Mouse (Mus musculus) kidney, embryonic 15.5 days (tissue): ENCODE results near the gene Tex264. TPM values are rescaled to one million over a fixed set of nuclear protein-coding genes. Genes with fewer than 3 reads are reported as not detected.
"Not testable (repeated sequence)": the region's sequence is repeated elsewhere in the genome, so short reads cannot be mapped to it uniquely, and the experiment has no call there.

ENCODE experiments used
- ATAC-seq: fragments of 200-750 bp; cut with Nextera tagmentation; replicated peaks from 2 replicates; pipeline ENCODE4 v1.8.0; 2017; ENCODE audit warnings: moderate TSS enrichment; ENCODE audit not compliant: low FRiP score
- H3K27ac ChIP-seq: fragments of 300-500 bp; sonication (generic); 2 replicates; pipeline ENCODE4 v1.5.1; 2015; ENCODE audit warnings: mild to moderate bottlenecking, inconsistent platforms
- H3K27me3 ChIP-seq: fragments of 300-500 bp; sonication (generic); 2 replicates; pipeline ENCODE4 v1.6.1; 2015; ENCODE audit warnings: inconsistent platforms
- H3K36me3 ChIP-seq: fragments of 300-500 bp; sonication (generic); 2 replicates; pipeline ENCODE4 v1.6.1; 2015; ENCODE audit warnings: inconsistent platforms
- H3K4me1 ChIP-seq: fragments of 300-500 bp; sonication (generic); 2 replicates; pipeline ENCODE4 v1.6.1; 2015; ENCODE audit warnings: inconsistent platforms
- H3K4me2 ChIP-seq: fragments of 300-500 bp; sonication (generic); 2 replicates; pipeline ENCODE4 v1.6.1; 2015; ENCODE audit warnings: moderate library complexity, mild to moderate bottlenecking, inconsistent platforms
- H3K4me3 ChIP-seq: fragments of 300-500 bp; sonication (generic); replicated peaks from 2 replicates; pipeline ENCODE4 v1.5.1; 2015; ENCODE audit warnings: mild to moderate bottlenecking, inconsistent platforms
- H3K9ac ChIP-seq: fragments of 300-500 bp; sonication (generic); 2 replicates; pipeline ENCODE4 v1.6.1; 2015; ENCODE audit warnings: mild to moderate bottlenecking, inconsistent platforms
- H3K9me3 ChIP-seq: fragments of 300-500 bp; sonication (generic); replicated peaks from 2 replicates; pipeline ENCODE4 v1.6.1; 2016; ENCODE audit warnings: inconsistent platforms
- WGBS: fragments of 180-500 bp; shearing (Covaris S2); methylation state at CpG from one replicate; pipeline ENCODE4 v1.1.7; 2015; ENCODE audit warnings: mixed read lengths; 5-methylcytosine and 5-hydroxymethylcytosine counted together
- polyA plus RNA-seq: library from polyadenylated mRNA; unstranded; fragments of >200 nt; fragmentation: Nextera tagmentation; extraction: Ambion mirVana; gene quantifications from 2 replicates; pipeline ENCODE4 v1.2.1, GENCODE M21; 2015

The Tex264 gene
- polyA plus RNA-seq, 1 experiment from 2014 or later: 65.6 TPM

GRCm38 (mm10) chr9:106627796-106628195, 57.9 kb downstream of the Tex264 start:
- H3K4me1 ChIP-seq, H3K9ac ChIP-seq, H3K4me3 ChIP-seq, ATAC-seq, H3K9me3 ChIP-seq, H3K27ac ChIP-seq, H3K27me3 ChIP-seq, H3K36me3 ChIP-seq, H3K4me2 ChIP-seq: not testable (repeated sequence)
- WGBS: 23% methylated on average over 8 of the region's 8 CpGs

- ATAC-seq: no peak
- no peak within 1 kb of the TSS for H3K4me2 ChIP-seq
- H3K36me3 ChIP-seq: no peaks in the 10 kb centered on the region
- H3K27ac ChIP-seq: no peak within 1 kb of the TSS
- H3K4me1 ChIP-seq: 0 out of 2 replicates have a peak, but pooled peaks cover 3% of the 10 kb centered on the region
- no peaks in the 10 kb centered on the region for H3K9me3 ChIP-seq
- no peaks in the 10 kb centered on the region for H3K27me3 ChIP-seq
- H3K9ac ChIP-seq: no peak within 1 kb of the TSS
- H3K4me3 ChIP-seq: no peak within 1 kb of the TSS
- 84% methylated on average over 2 of the region's 2 CpGs for WGBS
These were observed 59.4 kb downstream of the Tex264 start, which contains the start of gene Iqcf6 for GRCm38 (mm10) chr9:106626282-106626681. Gene Iqcf6 (plus strand): TSS chr9:106626582.

- no peaks in the 10 kb centered on the region for H3K36me3 ChIP-seq
- no peaks in the 10 kb centered on the region for H3K27me3 ChIP-seq
- no peaks in the 10 kb centered on the region for H3K4me1 ChIP-seq
- no peaks in the 10 kb centered on the region for H3K9me3 ChIP-seq
- H3K27ac ChIP-seq: no peak overlapping the region
- no peak overlapping the region for H3K4me2 ChIP-seq
- H3K4me3 ChIP-seq: no peak overlapping the region
- ATAC-seq: no peak
- H3K9ac ChIP-seq: no peak overlapping the region
- 93% methylated on average over 3 of the region's 3 CpGs for WGBS
These were observed 68.2 kb downstream of the Tex264 start for GRCm38 (mm10) chr9:106617496-106617895.

- no peaks in the 10 kb centered on the region for H3K27me3 ChIP-seq
- WGBS: 80% methylated on average over 9 of the region's 9 CpGs
- ATAC-seq: no peak
- no peaks in the 10 kb centered on the region for H3K9me3 ChIP-seq
- H3K27ac ChIP-seq: no peak overlapping the region
- no peak overlapping the region for H3K4me3 ChIP-seq
- no peaks in the 10 kb centered on the region for H3K36me3 ChIP-seq
- no peak overlapping the region for H3K4me2 ChIP-seq
- H3K9ac ChIP-seq: no peak overlapping the region
- H3K4me1 ChIP-seq: no peaks in the 10 kb centered on the region
These were observed 69.4 kb downstream of the Tex264 start for GRCm38 (mm10) chr9:106616306-106616705.

- no peak for ATAC-seq
- Histone ChIP-seq H3K27me3 (no peaks in the 10 kb centered on the region), H3K36me3 (no peaks in the 10 kb centered on the region), H3K4me3 (no peak overlapping the region), H3K4me1 (no peaks in the 10 kb centered on the region), H3K9ac (no peak overlapping the region), H3K9me3 (no peaks in the 10 kb centered on the region), H3K27ac (no peak overlapping the region), H3K4me2 (no peak overlapping the region)
- 26% methylated on average over 3 of the region's 3 CpGs for WGBS
These were observed 71.1 kb downstream of the Tex264 start for GRCm38 (mm10) chr9:106614616-106615015.

- no peak overlapping the region for H3K4me3 ChIP-seq
- H3K27ac ChIP-seq: no peak overlapping the region
- ATAC-seq: no peak
- no peaks in the 10 kb centered on the region for H3K36me3 ChIP-seq
- 63% methylated on average over 2 of the region's 2 CpGs for whole genome bisulfite sequencing
- no peak overlapping the region for H3K4me2 ChIP-seq
- H3K9ac ChIP-seq: no peak overlapping the region
- H3K27me3 ChIP-seq: no peaks in the 10 kb centered on the region
- H3K9me3 ChIP-seq: no peaks in the 10 kb centered on the region
- no peaks in the 10 kb centered on the region for H3K4me1 ChIP-seq
These were observed 71.8 kb downstream of the Tex264 start for GRCm38 (mm10) chr9:106613951-106614350.

- no peak for ATAC-seq
- no peaks in the 10 kb centered on the region for H3K36me3 ChIP-seq
- H3K4me1 ChIP-seq: no peaks in the 10 kb centered on the region
- H3K27ac ChIP-seq: no peak overlapping the region
- WGBS: 82% methylated on average over 4 of the region's 4 CpGs
- H3K9me3 ChIP-seq: no peaks in the 10 kb centered on the region
- no peak overlapping the region for H3K4me3 ChIP-seq
- H3K9ac ChIP-seq: no peak overlapping the region
- H3K27me3 ChIP-seq: no peaks in the 10 kb centered on the region
- no peak overlapping the region for H3K4me2 ChIP-seq
These were observed 75.0 kb downstream of the Tex264 start for GRCm38 (mm10) chr9:106610727-106611126.

Other genes with a start within 250 kb of the Tex264 start
- 49.9 and 52.0 TPM in 2 replicates for gene Acy1, start 247.6 kb downstream of the Tex264 start, polyA plus RNA-seq
- gene Abhd14b, start 238.5 kb downstream of the Tex264 start, polyA plus RNA-seq: 27.9 and 30.6 TPM in 2 replicates
- gene Abhd14a, start 238.2 kb downstream of the Tex264 start, polyA plus RNA-seq: 55.5 and 56.8 TPM in 2 replicates
- 118 and 140 TPM in 2 replicates for gene Pcbp4, start 232.6 kb downstream of the Tex264 start, polyA plus RNA-seq
- 0.22 and 0.47 TPM in 2 replicates for gene Gpr62, start 220.0 kb downstream of the Tex264 start, polyA plus RNA-seq
- gene Rrp9, start 210.0 kb downstream of the Tex264 start, polyA plus RNA-seq: 52.8 and 54.3 TPM in 2 replicates
- 2.8 and 4.3 TPM in 2 replicates for gene Parp3, start 209.0 kb downstream of the Tex264 start, polyA plus RNA-seq
- not detected in 2 replicates for gene Iqcf1, start 186.0 kb downstream of the Tex264 start, polyA plus RNA-seq
- not detected in 2 replicates for gene Iqcf5, start 171.4 kb downstream of the Tex264 start, polyA plus RNA-seq
- not detected in 2 replicates for gene Iqcf3, start 124.3 kb downstream of the Tex264 start, polyA plus RNA-seq
- not detected in 2 replicates for gene Iqcf4, start 114.9 kb downstream of the Tex264 start, polyA plus RNA-seq
- gene Iqcf6, start 59.3 kb downstream of the Tex264 start, polyA plus RNA-seq: not detected in 2 replicates
- gene Grm2, start 29.8 kb downstream of the Tex264 start, polyA plus RNA-seq: not detected in 2 replicates
- 7.7 and 8.8 TPM in 2 replicates for gene Rad54l2, start 103.3 kb upstream of the Tex264 start, polyA plus RNA-seq
- gene Dcaf1, start 135.9 kb upstream of the Tex264 start, polyA plus RNA-seq: 26.8 and 27.6 TPM in 2 replicates
- 9.6 and 11.8 TPM in 2 replicates for gene Rbm15b, start 201.5 kb upstream of the Tex264 start, polyA plus RNA-seq
- 308 and 334 TPM in 2 replicates for gene Manf, start 206.1 kb upstream of the Tex264 start, polyA plus RNA-seq